Mouse (Mus musculus) MEL (cell line): ENCODE measurements around the gene Flot2. TPM values are rescaled to one million over a fixed set of nuclear protein-coding genes. Genes with fewer than 3 reads are reported as not detected.

Source experiments
- DNase-seq: peaks from one replicate; pipeline ENCODE4 v3.0.0; 2011; ENCODE audit warnings: low read depth, low spot score
- H3K27ac ChIP-seq: 2 replicates; pipeline ENCODE4 v1.5.1; 2012; ENCODE audit warnings: low read depth, mild to moderate bottlenecking, control low read depth, low read length, moderate library complexity; ENCODE audit not compliant: control insufficient read depth
- H3K27me3 ChIP-seq, 2 experiments: fragments of 150-350 bp in 1 of 2; sonication (generic) in 1 of 2; 2 replicates each; pipeline ENCODE4 v1.6.1; 2012; ENCODE audit warnings: low read length in 2 of 2, mild to moderate bottlenecking in 2 of 2, improper control_type of control experiment in 1 of 2, moderate library complexity in 1 of 2; ENCODE audit not compliant: insufficient read depth in 2 of 2, control insufficient read depth in 1 of 2
- H3K36me3 ChIP-seq, 2 experiments: 2 replicates each; pipeline ENCODE4 v1.6.1; 2012 to 2014; ENCODE audit warnings: low read length in 2 of 2, improper control_type of control experiment in 1 of 2, inconsistent platforms in 1 of 2, mild to moderate bottlenecking in 1 of 2; ENCODE audit not compliant: insufficient read depth in 2 of 2, control insufficient read depth in 1 of 2
- H3K4me1 ChIP-seq, 2 experiments: fragments of 150-350 bp in 1 of 2; sonication (generic) in 1 of 2; 2 replicates each; pipeline ENCODE4 v1.6.1; 2012; ENCODE audit warnings: low read length in 2 of 2, improper control_type of control experiment in 1 of 2, mild to moderate bottlenecking in 1 of 2; ENCODE audit not compliant: insufficient read depth in 2 of 2, control insufficient read depth in 1 of 2
- H3K4me3 ChIP-seq, 2 experiments: fragments of 150-350 bp in 1 of 2; sonication (generic) in 1 of 2; 2 replicates each; pipeline ENCODE4 v1.5.1; 2012; ENCODE audit warnings: low read depth in 2 of 2, low read length in 2 of 2, mild to moderate bottlenecking in 2 of 2, moderate library complexity in 2 of 2, control low read depth in 1 of 2, improper control_type of control experiment in 1 of 2; ENCODE audit not compliant: control insufficient read depth in 1 of 2, insufficient read depth in 1 of 2
- H3K79me2 ChIP-seq: 2 replicates; pipeline ENCODE4 v1.6.1; 2012; ENCODE audit warnings: mild to moderate bottlenecking, low read length, moderate library complexity; ENCODE audit not compliant: control insufficient read depth, poor library complexity, insufficient read depth
- H3K9ac ChIP-seq: 2 replicates; pipeline ENCODE4 v1.6.1; 2012; ENCODE audit warnings: low read depth, mild to moderate bottlenecking, control low read depth, low read length, moderate library complexity; ENCODE audit not compliant: control insufficient read depth, poor library complexity, severe bottlenecking
- H3K9me3 ChIP-seq: fragments of 150-350 bp; sonication (generic); replicated peaks from 2 replicates; pipeline ENCODE4 v1.6.1; 2012; ENCODE audit warnings: mild to moderate bottlenecking, low read length, improper control_type of control experiment, moderate library complexity; ENCODE audit not compliant: insufficient read depth
- BHLHE40 ChIP-seq: IDR thresholded peaks from 2 replicates; pipeline ENCODE4 v1.6.1; 2012; ENCODE audit warnings: low read depth, mild to moderate bottlenecking, inconsistent platforms, low read length, improper control_type of control experiment, borderline replicate concordance
- CHD1 ChIP-seq: IDR thresholded peaks from 2 replicates; pipeline ENCODE4 v1.6.1; 2012; ENCODE audit warnings: low read depth, mild to moderate bottlenecking, inconsistent platforms, low read length, improper control_type of control experiment
- CHD2 ChIP-seq: IDR thresholded peaks from 2 replicates; pipeline ENCODE4 v1.6.1; 2011; ENCODE audit warnings: low read length, improper control_type of control experiment
- CTCF ChIP-seq, 3 experiments: IDR thresholded peaks in 2 of 3; conservative IDR thresholded peaks in 1 of 3; 2 replicates each; pipeline ENCODE4 v1.5.1; 2011 to 2012; ENCODE audit warnings: low read length in 3 of 3, low read depth in 2 of 3, mild to moderate bottlenecking in 2 of 3, improper control_type of control experiment in 1 of 3, inconsistent platforms in 1 of 3, mixed read lengths in 1 of 3, moderate library complexity in 1 of 3; ENCODE audit not compliant: control insufficient read depth in 1 of 3, insufficient read depth in 1 of 3, poor library complexity in 1 of 3, severe bottlenecking in 1 of 3
- E2F4 ChIP-seq: IDR thresholded peaks from 2 replicates; pipeline ENCODE4 v1.6.1; 2011; ENCODE audit warnings: low read depth, low read length, improper control_type of control experiment, borderline replicate concordance
- ELF1 ChIP-seq: IDR thresholded peaks from 2 replicates; pipeline ENCODE4 v1.6.1; 2014; ENCODE audit warnings: low read depth, mild to moderate bottlenecking, inconsistent platforms, low read length, improper control_type of control experiment, moderate library complexity
- ETS1 ChIP-seq: IDR thresholded peaks from 2 replicates; pipeline ENCODE4 v1.6.1; 2012; ENCODE audit warnings: low read depth, mild to moderate bottlenecking, inconsistent platforms, low read length, improper control_type of control experiment, moderate library complexity
- GABPA ChIP-seq: IDR thresholded peaks from 2 replicates; pipeline ENCODE4 v1.6.1; 2012; ENCODE audit warnings: low read depth, mild to moderate bottlenecking, inconsistent platforms, low read length, improper control_type of control experiment, moderate library complexity
- JUND ChIP-seq: IDR thresholded peaks from 2 replicates; pipeline ENCODE4 v1.6.1; 2011; ENCODE audit warnings: low read depth, mild to moderate bottlenecking, improper control_type of control experiment, low read length
- MAFK ChIP-seq: IDR thresholded peaks from 2 replicates; pipeline ENCODE4 v1.6.1; 2011; ENCODE audit warnings: low read depth, mild to moderate bottlenecking, low read length, improper control_type of control experiment, borderline replicate concordance
- MAX ChIP-seq: IDR thresholded peaks from 2 replicates; pipeline ENCODE4 v1.6.1; 2011; ENCODE audit warnings: low read length, improper control_type of control experiment
- MEF2A ChIP-seq: IDR thresholded peaks from 2 replicates; pipeline ENCODE4 v1.6.1; 2014; ENCODE audit warnings: low read depth, mild to moderate bottlenecking, inconsistent platforms, low read length, improper control_type of control experiment; ENCODE audit not compliant: poor library complexity, insufficient replicate concordance, severe bottlenecking; ENCODE audit errors: extremely low read depth
- MXI1 ChIP-seq: IDR thresholded peaks from 2 replicates; pipeline ENCODE4 v1.6.1; 2011; ENCODE audit warnings: mild to moderate bottlenecking, low read depth, low read length, improper control_type of control experiment
- MYB ChIP-seq: IDR thresholded peaks from 2 replicates; pipeline ENCODE4 v1.6.1; 2011; ENCODE audit warnings: mild to moderate bottlenecking, low read depth, low read length, improper control_type of control experiment
- MYC ChIP-seq: IDR thresholded peaks from 2 replicates; pipeline ENCODE4 v1.6.1; 2011; ENCODE audit warnings: low read depth, mild to moderate bottlenecking, low read length, improper control_type of control experiment, moderate library complexity
- NELFE ChIP-seq: IDR thresholded peaks from 2 replicates; pipeline ENCODE4 v1.6.1; 2011; ENCODE audit warnings: low read depth, low read length, improper control_type of control experiment
- NRF1 ChIP-seq: IDR thresholded peaks from 2 replicates; pipeline ENCODE4 v1.6.1; 2014; ENCODE audit warnings: low read depth, mild to moderate bottlenecking, inconsistent platforms, low read length, improper control_type of control experiment, moderate library complexity; ENCODE audit not compliant: poor library complexity, insufficient read depth, severe bottlenecking
- POLR2A ChIP-seq, 2 experiments: IDR thresholded peaks; 2 replicates each; pipeline ENCODE4 v1.6.1; 2011 to 2012; ENCODE audit warnings: low read length in 2 of 2, mild to moderate bottlenecking in 2 of 2, control low read depth in 1 of 2, improper control_type of control experiment in 1 of 2, low read depth in 1 of 2, moderate library complexity in 1 of 2; ENCODE audit not compliant: control insufficient read depth in 1 of 2, insufficient read depth in 1 of 2, poor library complexity in 1 of 2
- POLR2AphosphoS5 ChIP-seq: IDR thresholded peaks from 2 replicates; pipeline ENCODE4 v1.6.1; 2012; ENCODE audit warnings: low read depth, borderline replicate concordance, mild to moderate bottlenecking, inconsistent platforms, low read length, moderate library complexity, mixed read lengths
- RAD21 ChIP-seq: IDR thresholded peaks from 2 replicates; pipeline ENCODE4 v1.6.1; 2011; ENCODE audit warnings: mild to moderate bottlenecking, low read depth, low read length, improper control_type of control experiment
- RCOR1 ChIP-seq: IDR thresholded peaks from 2 replicates; pipeline ENCODE4 v1.6.1; 2012; ENCODE audit warnings: low read depth, mild to moderate bottlenecking, inconsistent platforms, low read length, improper control_type of control experiment
- SIN3A ChIP-seq: IDR thresholded peaks from 2 replicates; pipeline ENCODE4 v1.6.1; 2012; ENCODE audit warnings: low read length, improper control_type of control experiment, inconsistent platforms
- SMC3 ChIP-seq: IDR thresholded peaks from 2 replicates; pipeline ENCODE4 v1.6.1; 2011; ENCODE audit warnings: low read depth, low read length, improper control_type of control experiment
- TAL1 ChIP-seq: IDR thresholded peaks from 2 replicates; pipeline ENCODE4 v1.6.1; 2012; ENCODE audit warnings: mild to moderate bottlenecking, inconsistent platforms, low read length, moderate library complexity, mixed read lengths
- TBP ChIP-seq: IDR thresholded peaks from 2 replicates; pipeline ENCODE4 v1.8.0; 2011; ENCODE audit warnings: low read depth, low read length, improper control_type of control experiment
- TCF12 ChIP-seq: IDR thresholded peaks from 2 replicates; pipeline ENCODE4 v1.6.1; 2014; ENCODE audit warnings: low read depth, mild to moderate bottlenecking, inconsistent platforms, low read length, improper control_type of control experiment, moderate library complexity
- UBTF ChIP-seq: IDR thresholded peaks from 2 replicates; pipeline ENCODE4 v1.6.1; 2012; ENCODE audit warnings: low read depth, mild to moderate bottlenecking, inconsistent platforms, low read length, improper control_type of control experiment, moderate library complexity, borderline replicate concordance; ENCODE audit not compliant: insufficient read depth
- USF1 ChIP-seq: IDR thresholded peaks from 2 replicates; pipeline ENCODE4 v1.6.1; 2014; ENCODE audit warnings: low read depth, mild to moderate bottlenecking, inconsistent platforms, low read length, improper control_type of control experiment, moderate library complexity
- ZC3H11A ChIP-seq: IDR thresholded peaks from 2 replicates; pipeline ENCODE4 v1.6.1; 2012; ENCODE audit warnings: low read depth, mild to moderate bottlenecking, inconsistent platforms, low read length, improper control_type of control experiment
- ZMIZ1 ChIP-seq: IDR thresholded peaks from 2 replicates; pipeline ENCODE4 v1.6.1; 2012; ENCODE audit warnings: low read depth, mild to moderate bottlenecking, inconsistent platforms, low read length, improper control_type of control experiment, moderate library complexity
- ZNF384 ChIP-seq: IDR thresholded peaks from 2 replicates; pipeline ENCODE4 v1.6.1; 2012; ENCODE audit warnings: low read depth, mild to moderate bottlenecking, inconsistent platforms, low read length, improper control_type of control experiment
- polyA plus RNA-seq, 2 experiments: library from polyadenylated mRNA; stranded (reverse) in 1 of 2; unstranded in 1 of 2; fragments of >175 nt in 1 of 2; fragments of >200 nt in 1 of 2; gene quantifications; 2 replicates each; pipeline versions ENCODE4 v1.2.1 to v1.2.4; 2012; ENCODE audit warnings: low replicate concordance in 2 of 2, low read depth in 1 of 2; ENCODE audit not compliant: insufficient read length in 2 of 2, insufficient read depth in 1 of 2, missing spikeins in 1 of 2
- total RNA-seq: library from RNA; depleted of rRNA; stranded (reverse); fragments of 300-350 nt; gene quantifications from 2 replicates; pipeline ENCODE4 v1.2.3, GENCODE M21; 2012

Gene Flot2
- total and polyA plus RNA-seq, 3 experiments = 0.08 to 0.15 TPM; not detected in 1

- Histone ChIP-seq H3K4me3 (no peak overlapping the region), H3K4me1 (peaks cover 4 to 10% of the 10 kb centered on the region in 2 experiments; a peak in 2 of 4 replicates), H3K36me3 (peaks cover 18 to 66% of the 10 kb centered on the region in 2 experiments), H3K9me3 (no peaks in the 10 kb centered on the region), H3K9ac (no peak overlapping the region), H3K79me2 (peaks cover 9% of the 10 kb centered on the region), H3K27me3 (no peaks in the 10 kb centered on the region), H3K27ac (no peak overlapping the region)
- TF ChIP-seq MYC = no peak
- TF ChIP-seq NRF1 = no peak
- TF ChIP-seq MAFK = no peak
- no peak for TF ChIP-seq UBTF
- no peak for TF ChIP-seq CTCF (IDR thresholded peaks at IDR 0.05 in 2 of 3, conservative IDR thresholded peaks at IDR 0.05 in 1 of 3; ENCODE audit: control insufficient read depth in 1 of 3, insufficient read depth in 1 of 3, low read depth in 2 of 3, low read length in 3 of 3, poor library complexity in 1 of 3, severe bottlenecking in 1 of 3)
- TF ChIP-seq RCOR1 = no peak
- no peak for TF ChIP-seq RAD21
- no peak for TF ChIP-seq MAX
- TF ChIP-seq CHD1 = no peak
- no peak for TF ChIP-seq ZC3H11A
- no peak for TF ChIP-seq GABPA
- TF ChIP-seq TBP = no peak
- TF ChIP-seq MXI1 = no peak
- no peak for DNase-seq
These were observed 31.3 kb upstream of the Flot2 start for GRCm38 (mm10) chr11:78006446-78006845.

- Histone ChIP-seq H3K4me3 (no peak overlapping the region), H3K79me2 (no peaks in the 10 kb centered on the region), H3K4me1 (no peaks in the 10 kb centered on the region), H3K9me3 (no peaks in the 10 kb centered on the region), H3K27ac (no peak overlapping the region), H3K27me3 (no peaks in the 10 kb centered on the region), H3K9ac (no peak overlapping the region), H3K36me3 (peaks cover 0 to 55% of the 10 kb centered on the region in 2 experiments; a peak in 2 of 4 replicates)
- peak; percentile 90 for DNase-seq
- no peak for TF ChIP-seq MEF2A
- TF ChIP-seq MYC = peak; percentile 86
- TF ChIP-seq RCOR1 = 0 out of 2 replicates have a peak, but pooled peaks have one; percentile 23
- 0 out of 2 replicates have a peak, but pooled peaks have one; percentile 35 for TF ChIP-seq ZC3H11A
- TF ChIP-seq TCF12 = no peak
- TF ChIP-seq RAD21 = peak; percentile 59
- TF ChIP-seq POLR2A (IDR thresholded peaks at IDR 0.05; ENCODE audit: control insufficient read depth in 1 of 2, insufficient read depth in 1 of 2, low read depth in 1 of 2, low read length in 2 of 2, poor library complexity in 1 of 2) = no peak
- TF ChIP-seq MXI1 = no peak
- TF ChIP-seq USF1 = no peak
- TF ChIP-seq CHD1 = no peak
- TF ChIP-seq ZMIZ1 = no peak
- TF ChIP-seq E2F4 = no peak
- no peak for TF ChIP-seq ZNF384
- TF ChIP-seq TAL1 = no peak
- TF ChIP-seq NELFE = no peak
- no peak for TF ChIP-seq BHLHE40
- TF ChIP-seq POLR2AphosphoS5 = no peak
- no peak for TF ChIP-seq CHD2
- no peak for TF ChIP-seq JUND
- TF ChIP-seq UBTF = no peak
- no peak for TF ChIP-seq TBP
- TF ChIP-seq ETS1 = no peak
- peak; percentile 29; the same call in 1 of the 2 replicates for TF ChIP-seq SIN3A
- TF ChIP-seq SMC3 = peak; percentile 77
- no peak for TF ChIP-seq ELF1
- no peak for TF ChIP-seq MYB
These were observed 18.1 kb upstream of the Flot2 start for GRCm38 (mm10) chr11:78019676-78020075.
